Mouse (Mus musculus) CH12.LX (cell line): ENCODE results near the gene Idh2. TPM values are rescaled to one million over a fixed set of nuclear protein-coding genes. Genes with fewer than 3 reads are reported as not detected.

Source experiments
- DNase-seq: peaks from one replicate; pipeline ENCODE4 v3.0.0-alpha.2; 2013; ENCODE audit errors: extremely low read depth
- H3K27ac ChIP-seq: 2 replicates; pipeline ENCODE4 v1.5.1; 2012; ENCODE audit warnings: low read depth, mild to moderate bottlenecking, control low read depth, moderate library complexity; ENCODE audit not compliant: insufficient read depth
- H3K27me3 ChIP-seq: replicated peaks from 2 replicates; pipeline ENCODE3; 2012; ENCODE audit warnings: inconsistent platforms
- H3K36me3 ChIP-seq, 2 experiments: replicated peaks in 1 of 2; 2 replicates each; pipeline versions ENCODE3 to v1.6.1; 2012; ENCODE audit warnings: inconsistent platforms in 1 of 2, low read length in 1 of 2, mild to moderate bottlenecking in 1 of 2, mixed read lengths in 1 of 2, moderate library complexity in 1 of 2; ENCODE audit not compliant: control insufficient read depth in 1 of 2, insufficient read depth in 1 of 2
- H3K4me1 ChIP-seq, 2 experiments: 2 replicates each; pipeline ENCODE4 v1.6.1; 2012; ENCODE audit warnings: inconsistent platforms in 1 of 2, moderate library complexity in 1 of 2; ENCODE audit not compliant: insufficient read depth in 2 of 2, control insufficient read depth in 1 of 2
- H3K4me2 ChIP-seq: 2 replicates; pipeline ENCODE4 v1.6.1; 2012; ENCODE audit warnings: low read depth, mild to moderate bottlenecking, control low read depth; ENCODE audit not compliant: poor library complexity, insufficient read depth, severe bottlenecking
- H3K4me3 ChIP-seq, 3 experiments: fragments of 150-350 bp in 1 of 3; sonication (generic) in 1 of 3; replicated peaks in 1 of 3; 2 replicates each; pipeline versions ENCODE3 to v1.5.1; 2011 to 2012; ENCODE audit warnings: low read depth in 2 of 3, low read length in 2 of 3, mild to moderate bottlenecking in 2 of 3, moderate library complexity in 2 of 3, control low read depth in 1 of 3, improper control_type of control experiment in 1 of 3, inconsistent platforms in 1 of 3, mixed read lengths in 1 of 3; ENCODE audit not compliant: poor library complexity in 1 of 3
- H3K79me2 ChIP-seq: replicated peaks from 2 replicates; pipeline ENCODE4 v1.6.1; 2012; ENCODE audit warnings: mild to moderate bottlenecking, moderate library complexity; ENCODE audit not compliant: control insufficient read depth, poor library complexity, insufficient read depth, severe bottlenecking; ENCODE audit errors: extremely low read depth
- H3K9ac ChIP-seq: 2 replicates; pipeline ENCODE4 v1.6.1; 2012; ENCODE audit warnings: low read depth, mild to moderate bottlenecking, control low read depth, moderate library complexity; ENCODE audit not compliant: insufficient read depth
- H3K9me3 ChIP-seq: replicated peaks from 2 replicates; pipeline ENCODE3; 2012; ENCODE audit warnings: low read length, inconsistent platforms, mixed read lengths
- BHLHE40 ChIP-seq: IDR thresholded peaks from 2 replicates; pipeline ENCODE4 v1.6.1; 2011; ENCODE audit warnings: mild to moderate bottlenecking, low read depth, low read length, improper control_type of control experiment
- CHD1 ChIP-seq: IDR thresholded peaks from 2 replicates; pipeline ENCODE4 v1.6.1; 2012; ENCODE audit warnings: low read depth, low read length, improper control_type of control experiment, inconsistent platforms
- CHD2 ChIP-seq: IDR thresholded peaks from 2 replicates; pipeline ENCODE4 v1.6.1; 2011; ENCODE audit warnings: low read length, improper control_type of control experiment
- CTCF ChIP-seq, 2 experiments: IDR thresholded peaks in 1 of 2; conservative IDR thresholded peaks in 1 of 2; 2 replicates each; pipeline ENCODE4 v1.5.1; 2011 to 2012; ENCODE audit warnings: low read depth in 2 of 2, low read length in 2 of 2, improper control_type of control experiment in 1 of 2, inconsistent platforms in 1 of 2, mild to moderate bottlenecking in 1 of 2, moderate library complexity in 1 of 2
- E2F4 ChIP-seq: IDR thresholded peaks from 2 replicates; pipeline ENCODE4 v1.6.1; 2011; ENCODE audit warnings: low read depth, low read length, improper control_type of control experiment; ENCODE audit not compliant: insufficient replicate concordance
- EP300 ChIP-seq: IDR thresholded peaks from 2 replicates; pipeline ENCODE4 v1.6.1; 2011; ENCODE audit warnings: low read length, improper control_type of control experiment
- ETS1 ChIP-seq: conservative IDR thresholded peaks from 2 replicates; pipeline ENCODE4 v1.6.1; 2012; ENCODE audit warnings: low read depth, mild to moderate bottlenecking, inconsistent platforms, low read length, improper control_type of control experiment, moderate library complexity
- HCFC1 ChIP-seq: IDR thresholded peaks from 2 replicates; pipeline ENCODE4 v1.6.1; 2012; ENCODE audit warnings: low read depth, mild to moderate bottlenecking, inconsistent platforms, low read length, improper control_type of control experiment
- JUN ChIP-seq: IDR thresholded peaks from 2 replicates; pipeline ENCODE4 v1.6.1; 2011; ENCODE audit warnings: low read depth, mild to moderate bottlenecking, low read length, improper control_type of control experiment, moderate library complexity; ENCODE audit not compliant: insufficient read depth
- JUND ChIP-seq: conservative IDR thresholded peaks from 2 replicates; pipeline ENCODE4 v1.6.1; 2011; ENCODE audit warnings: low read depth, low read length, improper control_type of control experiment
- MAFK ChIP-seq: IDR thresholded peaks from 2 replicates; pipeline ENCODE4 v1.6.1; 2011; ENCODE audit warnings: low read length, improper control_type of control experiment; ENCODE audit not compliant: insufficient replicate concordance
- MXI1 ChIP-seq: IDR thresholded peaks from 2 replicates; pipeline ENCODE4 v1.6.1; 2011; ENCODE audit warnings: mild to moderate bottlenecking, low read depth, low read length, improper control_type of control experiment
- NRF1 ChIP-seq: IDR thresholded peaks from 2 replicates; pipeline ENCODE4 v1.6.1; 2014; ENCODE audit warnings: low read depth, mild to moderate bottlenecking, inconsistent platforms, low read length, improper control_type of control experiment, moderate library complexity
- PAX5 ChIP-seq: IDR thresholded peaks from 2 replicates; pipeline ENCODE4 v1.6.1; 2012; ENCODE audit warnings: low read length, inconsistent platforms, mixed read lengths
- POLR2A ChIP-seq: IDR thresholded peaks from 2 replicates; pipeline ENCODE4 v1.6.1; 2011; ENCODE audit warnings: low read depth, mild to moderate bottlenecking, improper control_type of control experiment, low read length
- POLR2AphosphoS2 ChIP-seq: IDR thresholded peaks from 2 replicates; pipeline ENCODE4 v1.6.1; 2011; ENCODE audit warnings: low read depth, low read length, improper control_type of control experiment
- RAD21 ChIP-seq: IDR thresholded peaks from 2 replicates; pipeline ENCODE4 v1.6.1; 2011; ENCODE audit warnings: low read depth, mild to moderate bottlenecking, low read length, improper control_type of control experiment, moderate library complexity
- SIN3A ChIP-seq: IDR thresholded peaks from 2 replicates; pipeline ENCODE4 v1.6.1; 2012; ENCODE audit warnings: low read length, improper control_type of control experiment, inconsistent platforms
- TBP ChIP-seq: conservative IDR thresholded peaks from 2 replicates; pipeline ENCODE4 v1.6.1; 2011; ENCODE audit warnings: low read depth, low read length, improper control_type of control experiment
- USF2 ChIP-seq: conservative IDR thresholded peaks from 2 replicates; pipeline ENCODE4 v1.6.1; 2011; ENCODE audit warnings: low read depth, low read length, improper control_type of control experiment
- ZKSCAN1 ChIP-seq: IDR thresholded peaks from 2 replicates; pipeline ENCODE4 v1.6.1; 2012; ENCODE audit warnings: low read depth, inconsistent platforms, low read length, improper control_type of control experiment, borderline replicate concordance
- ZMIZ1 ChIP-seq: IDR thresholded peaks from 2 replicates; pipeline ENCODE4 v1.6.1; 2012; ENCODE audit warnings: low read depth, mild to moderate bottlenecking, inconsistent platforms, low read length, improper control_type of control experiment
- ZNF384 ChIP-seq: IDR thresholded peaks from 2 replicates; pipeline ENCODE4 v1.6.1; 2012; ENCODE audit warnings: low read depth, low read length, improper control_type of control experiment, inconsistent platforms
- dilution Hi-C: fragments of 300-500 bp; cut with MboI; formaldehyde crosslinking; loops from 2 replicates; pipeline ENCODE4 v1.14.3; 2020; ENCODE audit warnings: low sequenced_read_pairs; ENCODE audit not compliant: extremely low pct_unique_long_range_greater_than_20kb, extremely low pct_ligation_motif_present
- in situ Hi-C: fragments of 300-500 bp; cut with MboI; formaldehyde crosslinking; loops from 3 replicates; pipeline ENCODE4 v1.14.3; 2019; ENCODE audit warnings: low sequenced_read_pairs, low pct_ligation_motif_present, low pct_unique_long_range_greater_than_20kb, mixed read lengths
- polyA plus RNA-seq: library from polyadenylated mRNA; unstranded; fragments of >175 nt; gene quantifications from 2 replicates; pipeline ENCODE4 v1.2.1, GENCODE M21; 2012; ENCODE audit warnings: low read depth; ENCODE audit not compliant: insufficient read length
- total RNA-seq, 2 experiments: library from RNA; depleted of rRNA; stranded (reverse); fragments of 300-350 nt in 1 of 2; fragments of >200 nt in 1 of 2; gene quantifications; 2 replicates each; pipeline ENCODE4 v1.2.3; 2012 to 2014

The Idh2 gene
- total and polyA plus RNA-seq, 3 experiments: 13.6 to 96.4 (median 21.5) TPM

- Histone ChIP-seq H3K27me3 (no peaks in the 10 kb centered on the region), H3K79me2 (peaks cover 12% of the 10 kb centered on the region), H3K27ac (peak overlapping the region; percentile 11; the same call in 1 of the 2 replicates), H3K9me3 (no peaks in the 10 kb centered on the region)
- in situ Hi-C loops: no loop called here
- no peak for TF ChIP-seq BHLHE40
- TF ChIP-seq ETS1: no peak
- no peak for TF ChIP-seq NRF1
- TF ChIP-seq, all 38 proteins: peak for 0
- dilution Hi-C loops: no loop called here
- Histone ChIP-seq H3K9ac (peak overlapping the region; percentile 38; the same call in 1 of the 2 replicates), H3K4me3 (no peak overlapping the region), H3K4me2 (0 out of 2 replicates have a peak overlapping the region, but pooled peaks have one; percentile 14), H3K4me1 (peaks cover 39 to 84% of the 10 kb centered on the region in 2 experiments), H3K36me3 (peaks cover 0 to 33% of the 10 kb centered on the region in 2 experiments)
- DNase-seq: no peak
Measured at GRCm38 (mm10) chr7:80055781-80056180, 59.4 kb downstream of the Idh2 start.

GRCm38 (mm10) chr7:80053147-80053546, 62.0 kb downstream of the Idh2 start:
- H3K27me3 ChIP-seq: no peaks in the 10 kb centered on the region
- peaks cover 11% of the 10 kb centered on the region for H3K79me2 ChIP-seq
- no peaks in the 10 kb centered on the region for H3K9me3 ChIP-seq
- dilution Hi-C loops (no loop called here), in situ Hi-C loops (no loop called here)
- no peak overlapping the region for H3K9ac ChIP-seq
- DNase-seq: no peak
- TF ChIP-seq CHD2 (no peak), TBP (no peak), ZMIZ1 (no peak), E2F4 (no peak), NRF1 (no peak), ZNF384 (no peak), USF2 (no peak), CTCF (conservative IDR thresholded peaks at IDR 0.05 in 1 of 2, IDR thresholded peaks at IDR 0.05 in 1 of 2; ENCODE audit: low read depth in 2 of 2, low read length in 2 of 2) (no peak)
- peaks cover 0 to 28% of the 10 kb centered on the region in 2 experiments for H3K36me3 ChIP-seq
- H3K4me2 ChIP-seq: no peak overlapping the region
- H3K4me3 ChIP-seq: no peak overlapping the region
- peaks cover 26 to 81% of the 10 kb centered on the region in 2 experiments for H3K4me1 ChIP-seq
- H3K27ac ChIP-seq: no peak overlapping the region

- Histone ChIP-seq H3K9ac (no peak overlapping the region), H3K36me3 (peaks cover 0 to 29% of the 10 kb centered on the region in 2 experiments), H3K27ac (no peak overlapping the region), H3K4me3 (no peak overlapping the region), H3K9me3 (no peaks in the 10 kb centered on the region), H3K4me1 (peaks cover 18 to 80% of the 10 kb centered on the region in 2 experiments), H3K4me2 (no peak overlapping the region), H3K27me3 (no peaks in the 10 kb centered on the region), H3K79me2 (peaks cover 15% of the 10 kb centered on the region)
- no peak for DNase-seq
- in situ Hi-C loops (no loop called here), dilution Hi-C loops (no loop called here)
- no peak for TF ChIP-seq ETS1
- TF ChIP-seq MAFK: no peak
- no peak for TF ChIP-seq MXI1
- TF ChIP-seq SIN3A: no peak
- TF ChIP-seq E2F4: no peak
- TF ChIP-seq POLR2AphosphoS2: no peak
- no peak for TF ChIP-seq ZNF384
- TF ChIP-seq POLR2A: no peak
- no peak for TF ChIP-seq CHD1
- TF ChIP-seq HCFC1: no peak
- TF ChIP-seq RAD21: no peak
- TF ChIP-seq EP300: no peak
- TF ChIP-seq JUN: no peak
- no peak for TF ChIP-seq TBP
- TF ChIP-seq ZMIZ1: no peak
- TF ChIP-seq JUND: no peak
- no peak for TF ChIP-seq PAX5
- TF ChIP-seq BHLHE40: no peak
- no peak for TF ChIP-seq ZKSCAN1
Measured at GRCm38 (mm10) chr7:80052261-80052660, 62.9 kb downstream of the Idh2 start.
